Mouse (Mus musculus): ENCODE measurements at regions not wholly inside any gene's neighbourhood (a gene's known extent, or its start where the extent isn't known, plus 50 kb on each side); places are given as distances from the start of the nearest gene placed in this dataset.

DNA sequence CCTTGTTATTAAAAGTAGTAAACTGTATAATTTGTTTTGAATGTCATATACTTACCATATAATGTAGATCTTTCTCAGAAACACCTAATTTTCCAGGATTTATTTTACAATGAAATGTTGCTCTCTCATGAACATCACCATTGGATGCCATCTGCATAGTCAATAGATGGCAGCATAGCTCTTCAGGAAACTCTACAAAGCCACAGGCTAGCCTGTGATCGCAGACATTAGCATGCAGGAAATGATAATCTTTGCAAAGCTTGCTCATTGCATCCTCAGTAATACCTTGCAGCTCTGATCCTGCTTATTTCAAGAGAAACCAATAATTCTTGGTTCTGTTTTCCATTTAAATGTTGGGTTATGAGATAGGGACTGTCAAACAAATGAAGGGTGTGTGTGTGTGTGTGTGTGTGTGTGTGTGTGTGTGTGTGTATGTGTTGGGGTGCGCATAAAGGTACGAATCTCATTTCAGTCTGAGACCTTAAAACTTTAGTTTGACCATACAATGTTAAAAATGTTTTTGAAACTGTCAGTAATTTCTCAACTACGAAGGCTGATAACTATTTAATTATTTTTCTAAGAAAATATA is 1595.1 kb upstream of the Pcdh10 start:
- Histone ChIP-seq H3K36me3 (replicated peaks) (no peaks in the 10 kb centered on the region), H3K4me2 (no peak overlapping the region), H3K4me3 (replicated peaks) (no peak overlapping the region), H3K27me3 (no peaks in the 10 kb centered on the region), H3K9me3 (no peaks in the 10 kb centered on the region), H3K27ac (no peak overlapping the region), H3K9ac (no peak overlapping the region), H3K4me1 (no peaks in the 10 kb centered on the region)
- peak; percentile 70; the same call in 1 of the 2 replicates for ATAC-seq (ENCODE audit: low FRiP score)
- 74% methylated on average over 4 of the region's 4 CpGs for WGBS

DNA sequence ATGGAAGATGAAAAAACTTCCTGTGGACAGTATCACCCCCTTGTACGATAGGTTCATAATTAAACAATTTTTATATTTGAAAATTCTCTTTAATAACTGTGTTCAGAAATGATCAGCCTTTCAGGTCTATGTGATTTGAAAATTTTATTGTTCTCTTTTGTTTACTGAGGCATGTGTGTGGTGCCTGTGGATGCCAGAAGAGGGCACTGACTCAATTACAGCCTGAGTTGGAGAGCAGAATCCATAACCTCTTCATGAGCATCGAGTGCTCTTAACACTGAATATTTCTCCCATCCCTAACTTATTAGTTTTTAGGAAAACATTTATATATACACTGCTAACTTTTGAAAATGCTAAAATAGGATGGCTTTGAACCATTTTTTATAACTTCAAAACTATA is 1594.0 kb upstream of the Pcdh10 start:
- H3K4me1 ChIP-seq, result no peaks in the 10 kb centered on the region
- H3K4me3 ChIP-seq (replicated peaks), result no peak overlapping the region
- no peaks in the 10 kb centered on the region for H3K9me3 ChIP-seq
- H3K4me2 ChIP-seq, result no peak overlapping the region
- no peak overlapping the region for H3K9ac ChIP-seq
- WGBS, result 87% methylated on average over 2 of the region's 2 CpGs
- H3K36me3 ChIP-seq (replicated peaks), result no peaks in the 10 kb centered on the region
- ATAC-seq (ENCODE audit: low FRiP score), result no peak
- no peak overlapping the region for H3K27ac ChIP-seq
- H3K27me3 ChIP-seq, result no peaks in the 10 kb centered on the region
